Mouse (Mus musculus) WW6 (cell line): Measurements from ENCODE around the gene Hnrnph1.
A peak's percentile ranks its signal among the peaks of the same experiment; 100 is the strongest.
"Not testable (repeated sequence)": the region's sequence is repeated elsewhere in the genome, so short reads cannot be mapped to it uniquely, and the experiment has no call there.

ENCODE experiments used
- DNase-seq: peaks from one replicate; pipeline ENCODE4 v3.0.0-alpha.2; 2013; ENCODE audit warnings: low read depth, low spot score

Gene Hnrnph1

DNA sequence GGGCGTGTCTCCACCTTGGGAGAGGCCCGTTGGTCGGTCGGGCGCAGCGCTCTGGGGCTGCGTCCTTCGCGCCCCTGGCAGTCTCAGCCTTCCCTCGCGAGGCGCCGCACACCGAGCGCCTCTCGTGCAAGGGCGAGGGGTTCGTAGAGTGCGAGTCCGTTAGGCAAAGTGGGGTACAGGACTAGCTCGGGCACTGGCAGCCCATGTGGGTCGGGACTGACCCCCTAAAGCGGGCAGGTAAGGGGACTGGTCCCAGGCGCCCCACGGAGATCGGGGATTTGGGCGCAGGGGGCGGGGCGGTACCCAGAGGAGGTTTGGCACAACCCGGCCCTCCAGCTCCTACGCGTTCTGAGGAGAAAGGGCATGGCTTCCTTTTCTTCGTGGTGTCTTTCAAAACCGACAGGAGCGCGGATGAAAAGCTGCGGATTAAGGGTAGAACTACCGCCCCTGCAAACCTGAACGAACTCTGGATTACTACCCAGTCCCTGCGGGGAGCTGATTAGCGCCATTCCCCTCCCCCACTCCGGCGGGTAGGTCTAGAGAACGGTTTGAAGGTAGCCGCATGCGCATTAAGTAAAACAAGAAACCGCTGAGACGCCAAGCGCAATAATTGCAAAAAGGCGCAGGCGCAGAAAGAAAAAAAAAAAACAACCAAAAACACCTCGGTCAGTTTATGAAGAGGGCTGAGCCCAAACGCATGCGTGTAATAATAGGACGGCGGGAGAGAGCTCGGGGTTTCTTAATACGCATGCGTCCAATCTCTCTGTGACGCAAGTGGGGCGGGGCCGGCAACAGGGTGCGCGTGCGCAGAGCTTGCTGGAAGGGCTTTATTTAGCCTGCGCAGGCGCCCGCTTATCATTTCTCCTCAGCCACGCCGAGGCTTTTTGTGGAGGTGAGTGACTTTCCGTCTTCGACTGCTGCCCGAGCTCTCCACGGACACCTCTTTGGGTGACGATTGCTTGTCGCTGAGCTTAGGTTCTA, at the start of gene Hnrnph1:
Gene Hnrnph1, plus strand, starts transcription at position 80 of the 981 bp plus-strand sequence.
- peak; percentile 98 for DNase-seq

DNA sequence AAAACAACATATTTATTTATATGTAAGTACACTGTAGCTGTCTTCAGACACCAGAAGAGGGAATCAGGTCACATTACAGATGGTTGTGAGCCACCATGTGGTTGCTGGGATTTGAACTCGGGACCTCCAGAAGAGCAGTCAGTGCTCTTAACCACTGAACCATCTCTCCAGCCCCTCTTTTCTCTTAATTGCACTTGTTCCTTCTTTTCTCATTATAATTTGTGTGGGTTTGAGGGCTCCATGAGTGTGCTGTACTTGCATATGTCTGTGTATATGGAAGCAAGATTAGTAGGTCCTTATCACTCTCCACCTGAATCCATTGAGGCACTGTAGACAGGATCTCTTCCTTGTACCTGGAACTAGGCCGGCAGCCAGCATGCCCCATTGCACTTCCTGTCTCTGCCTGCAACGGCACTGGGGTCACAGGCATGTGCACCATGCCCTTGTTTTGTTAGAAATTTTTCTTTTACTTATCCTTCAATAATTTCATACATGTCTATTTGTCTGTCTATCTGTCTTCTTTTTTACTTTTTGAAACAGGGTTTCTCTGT, 48.6 kb upstream of the Hnrnph1 start:
- DNase-seq, result no peak

DNA sequence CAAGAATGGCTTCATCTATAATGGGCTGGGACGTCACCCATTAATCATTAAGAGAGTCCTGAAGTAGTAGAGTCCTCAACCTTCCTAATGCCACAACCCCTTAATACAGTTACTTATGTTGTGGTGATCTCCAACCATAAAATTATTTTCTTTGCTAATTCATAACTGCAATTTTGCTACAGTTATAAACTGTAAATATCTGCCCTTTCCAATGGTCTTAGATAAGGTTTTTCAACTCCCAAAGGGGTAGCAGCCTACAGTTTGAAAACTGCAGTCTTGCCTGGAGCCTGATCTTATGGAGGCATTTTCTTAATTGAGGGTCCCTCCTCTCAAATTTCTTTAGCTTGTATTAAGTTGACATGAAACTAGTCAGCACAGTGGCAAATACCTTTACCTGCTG, 47.4 kb upstream of the Hnrnph1 start:
- no peak for DNase-seq

DNA sequence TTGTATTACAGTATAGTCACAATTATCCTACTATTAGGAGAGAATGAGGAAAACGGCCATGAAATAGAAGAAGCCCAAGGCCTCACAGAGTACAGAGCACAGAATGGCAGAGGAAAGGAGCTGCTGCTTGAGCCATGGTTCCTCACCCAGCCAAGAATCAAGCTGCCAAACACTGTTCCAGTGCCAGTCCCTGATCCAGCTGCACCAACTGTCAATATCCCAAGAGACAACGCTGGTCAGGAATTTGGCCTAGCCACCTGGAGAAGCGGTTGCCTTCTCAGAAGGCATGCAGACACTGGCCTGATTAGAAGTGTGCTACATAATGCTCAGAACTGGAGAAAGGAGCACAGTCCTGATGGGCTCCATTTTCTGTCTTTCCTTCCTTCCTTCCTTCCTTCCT, 43.6 kb upstream of the Hnrnph1 start:
- DNase-seq, result no peak

DNA sequence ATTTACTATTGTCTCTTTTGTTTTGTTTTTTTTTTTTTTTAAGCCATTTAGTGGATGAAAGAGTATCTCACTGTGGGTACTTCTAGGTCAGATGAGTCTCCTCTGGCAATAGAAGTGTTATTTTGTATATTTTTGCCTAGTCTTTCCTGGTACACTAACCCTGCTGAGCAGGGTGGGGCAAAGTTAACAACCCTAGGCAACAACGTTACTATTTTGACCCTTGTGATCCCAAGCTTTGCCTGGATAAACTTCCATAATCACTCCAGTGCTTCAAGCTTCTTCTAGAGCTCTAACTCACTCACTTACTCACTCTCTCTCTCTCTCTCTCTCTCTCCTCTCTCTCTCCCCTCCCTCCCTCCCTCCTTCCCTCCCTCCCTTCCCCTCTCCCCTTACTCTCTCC, 40.7 kb upstream of the Hnrnph1 start:
- DNase-seq, result no peak

DNA sequence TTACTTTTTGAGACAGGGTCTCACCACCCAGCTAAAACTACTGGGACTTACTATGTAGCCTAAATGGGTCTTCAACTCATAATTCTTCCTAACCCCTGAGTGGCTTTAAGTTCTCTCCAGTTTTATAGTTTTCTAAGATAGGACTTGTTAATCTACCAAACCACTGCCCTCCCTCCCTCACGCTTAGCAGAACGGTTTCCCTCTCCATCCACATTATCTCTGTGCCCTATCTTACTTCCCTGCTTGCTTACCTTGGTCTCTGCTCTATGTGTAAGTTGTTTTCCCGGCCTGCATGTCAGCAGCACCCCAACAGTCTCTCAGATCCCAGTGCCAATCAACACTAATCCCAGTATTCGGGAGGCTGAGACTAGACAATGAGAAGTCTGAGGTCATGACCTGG, 39.9 kb upstream of the Hnrnph1 start:
- no peak for DNase-seq

DNA sequence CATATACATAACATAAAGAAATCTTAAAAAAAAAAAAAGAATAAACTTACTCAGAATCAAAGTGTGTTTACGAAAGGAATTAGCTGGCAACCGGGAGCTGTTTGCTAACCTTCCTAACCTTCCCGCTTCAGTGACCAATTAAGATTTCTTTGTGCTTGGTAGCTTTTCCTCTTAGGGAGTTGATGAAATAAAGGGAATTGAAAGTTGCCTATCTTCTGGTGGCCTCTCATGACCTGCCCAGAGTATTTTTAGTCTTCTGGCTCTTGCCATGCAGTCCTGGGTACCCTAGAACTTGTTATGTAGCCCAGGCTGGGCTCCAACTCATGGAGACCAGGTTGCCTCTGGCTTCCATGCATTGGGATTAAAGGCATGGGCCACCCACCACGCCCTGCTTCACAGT, 31.3 kb upstream of the Hnrnph1 start:
- DNase-seq, result no peak

DNA sequence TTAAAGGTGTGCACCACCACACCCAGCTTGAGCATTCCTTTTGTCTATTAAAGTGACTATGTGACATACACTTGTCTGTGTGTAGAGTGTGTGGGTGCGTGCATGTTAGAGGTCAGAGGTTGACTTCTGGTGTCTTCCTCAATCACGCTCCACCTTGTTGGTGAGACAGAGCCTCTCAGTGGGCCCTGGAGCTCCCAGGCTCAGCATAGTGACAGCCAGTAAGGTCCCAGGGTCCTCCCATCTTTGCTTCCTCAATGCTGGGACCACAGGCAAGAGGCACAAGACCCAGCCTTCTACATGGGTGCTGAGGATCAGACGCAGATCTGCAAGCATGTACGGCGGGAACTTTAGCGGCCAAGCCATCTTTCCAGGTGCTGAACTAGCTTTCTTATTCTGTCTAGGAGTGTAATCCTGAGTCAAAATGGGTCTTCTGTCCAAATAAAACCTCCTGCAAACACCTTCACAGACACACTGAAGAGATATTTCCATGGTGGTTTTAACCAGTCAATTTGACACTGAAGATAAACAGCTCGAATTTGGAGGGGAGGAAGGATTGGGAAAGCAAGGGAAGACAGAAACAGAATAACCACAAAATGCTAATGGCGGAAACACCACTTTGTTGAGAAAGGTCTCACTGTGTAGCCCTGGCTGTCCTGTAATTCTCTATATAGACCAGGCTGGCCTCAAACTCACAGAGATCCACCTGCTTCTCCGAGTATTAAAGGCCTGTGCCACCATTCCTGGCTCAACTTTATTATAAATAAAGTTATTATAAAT, 30.3 kb upstream of the Hnrnph1 start:
- DNase-seq, result no peak

DNA sequence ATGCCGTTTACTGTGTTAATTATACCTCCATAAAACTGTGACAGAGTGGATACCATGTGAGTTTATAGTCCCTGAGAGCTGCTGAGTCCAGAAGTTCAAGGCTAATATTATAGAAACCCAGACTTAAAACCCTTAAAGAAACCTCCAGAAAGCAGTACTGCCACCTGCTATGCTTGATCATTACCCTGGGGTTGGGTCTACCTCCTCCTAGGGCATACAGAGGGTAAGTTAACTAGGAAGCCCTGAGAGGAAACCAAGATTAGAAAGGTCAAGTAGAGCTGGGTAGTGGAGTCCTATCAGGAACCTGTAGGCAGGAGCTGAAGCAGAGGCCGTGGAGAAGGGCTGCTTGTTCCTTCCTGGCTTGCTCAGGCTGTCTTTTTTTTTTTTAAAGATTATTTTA, 24.6 kb upstream of the Hnrnph1 start:
- DNase-seq, result no peak

DNA sequence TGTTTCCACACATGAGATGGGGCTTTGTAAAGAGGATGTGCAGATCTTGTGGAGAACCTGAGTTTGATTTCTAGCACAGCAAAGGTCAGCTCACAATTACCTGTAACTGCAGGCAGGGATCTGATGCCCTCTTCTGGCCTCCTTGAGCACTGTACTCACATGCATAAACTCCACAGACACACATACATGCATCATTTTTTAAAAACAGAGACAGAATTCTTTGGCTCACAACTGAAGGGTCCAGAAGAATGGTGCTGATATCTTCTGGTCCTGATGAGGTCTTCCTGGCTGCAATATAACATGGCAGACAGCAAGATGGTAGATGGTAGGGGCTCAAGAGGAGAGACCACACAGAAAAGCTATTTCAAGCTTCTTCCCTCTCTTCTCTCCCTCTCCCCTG, 22.6 kb upstream of the Hnrnph1 start, which contains the start of gene Cby3:
Gene Cby3, plus strand, starts transcription at position 301 of the 400 bp plus-strand sequence.
- no peak for DNase-seq

DNA sequence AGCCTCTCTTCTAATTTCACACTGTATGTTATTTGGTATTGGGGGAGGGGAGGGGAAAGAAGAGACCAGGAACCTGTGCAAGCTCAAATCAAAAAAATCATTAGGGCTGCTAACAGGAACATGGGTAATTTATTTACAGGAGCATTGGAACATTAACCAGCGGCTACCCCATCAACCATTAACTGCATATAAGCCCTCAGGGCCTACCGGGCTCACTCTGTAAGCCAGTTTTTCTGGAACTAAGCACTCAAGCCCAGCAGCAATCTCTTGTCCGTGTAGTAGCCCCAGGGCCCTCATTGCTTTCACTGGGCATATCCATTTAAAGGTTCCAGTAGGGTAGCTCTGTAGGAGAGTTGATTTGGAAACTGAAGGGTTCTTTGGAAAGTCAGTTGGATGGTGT, 21.9 kb upstream of the Hnrnph1 start:
- no peak for DNase-seq

DNA sequence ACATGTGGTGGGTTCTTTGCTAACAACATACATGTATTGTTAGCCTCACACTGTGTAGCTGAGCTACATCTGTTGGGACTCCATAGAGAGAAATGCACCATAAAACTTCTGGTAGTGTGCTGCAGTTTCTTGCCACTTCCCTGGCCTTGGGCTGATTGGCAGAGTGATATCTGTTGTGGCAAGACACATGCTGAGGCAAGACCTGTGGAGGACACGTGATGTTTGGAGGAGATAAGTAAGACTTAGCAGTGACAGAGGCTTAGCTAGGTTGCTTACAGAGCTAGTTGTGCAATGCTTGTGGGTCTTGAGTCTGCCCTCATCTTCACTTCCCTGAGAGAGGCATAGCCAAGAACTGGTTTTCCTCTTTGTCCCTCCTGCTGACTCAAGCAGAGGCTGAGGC, 21.4 kb upstream of the Hnrnph1 start:
- no peak for DNase-seq

DNA sequence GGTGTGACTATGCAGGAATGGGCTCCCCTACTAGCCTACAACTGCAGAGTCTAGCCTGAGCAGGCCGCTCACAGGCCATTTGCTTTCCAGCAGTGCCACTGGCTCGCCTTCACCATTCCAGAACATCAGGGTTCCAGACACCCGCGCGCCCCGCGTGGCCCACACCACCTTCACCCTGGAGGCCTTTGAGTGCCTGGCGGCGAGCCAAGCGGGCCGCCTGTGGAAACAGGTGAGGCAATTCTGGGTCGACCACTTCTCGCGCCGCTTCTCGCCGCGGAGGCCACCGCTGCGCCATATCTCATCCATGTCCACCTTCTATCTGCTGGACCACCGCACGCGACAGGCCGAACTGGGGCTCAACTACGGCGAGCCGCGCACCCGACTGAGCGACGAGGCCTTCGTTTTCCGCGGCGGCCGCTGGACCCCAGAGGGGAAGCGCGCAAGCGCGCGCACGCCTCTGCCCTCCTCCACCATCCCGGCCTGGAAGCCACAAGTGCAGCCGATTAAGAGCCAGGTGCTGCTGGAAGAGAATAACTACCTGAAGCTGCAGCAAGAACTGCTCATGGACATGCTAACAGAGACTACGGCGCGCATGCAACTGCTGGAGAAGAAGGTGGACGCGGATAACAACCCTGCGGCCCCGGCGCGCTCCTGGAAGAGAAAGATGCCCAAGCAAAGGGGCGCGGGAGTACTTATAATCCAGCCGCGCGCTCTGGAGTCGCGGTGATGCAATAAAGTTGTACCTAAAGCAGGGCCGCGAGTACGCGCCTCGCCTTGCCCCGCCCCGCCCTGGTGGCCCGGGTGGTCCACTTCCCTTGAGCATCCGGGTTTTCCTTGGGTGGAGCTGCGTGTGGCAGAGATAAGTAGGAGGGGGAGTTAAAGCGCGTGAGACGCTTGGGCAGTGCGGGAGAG, 17.6 kb upstream of the Hnrnph1 start:
- peak; percentile 82 for DNase-seq

DNA sequence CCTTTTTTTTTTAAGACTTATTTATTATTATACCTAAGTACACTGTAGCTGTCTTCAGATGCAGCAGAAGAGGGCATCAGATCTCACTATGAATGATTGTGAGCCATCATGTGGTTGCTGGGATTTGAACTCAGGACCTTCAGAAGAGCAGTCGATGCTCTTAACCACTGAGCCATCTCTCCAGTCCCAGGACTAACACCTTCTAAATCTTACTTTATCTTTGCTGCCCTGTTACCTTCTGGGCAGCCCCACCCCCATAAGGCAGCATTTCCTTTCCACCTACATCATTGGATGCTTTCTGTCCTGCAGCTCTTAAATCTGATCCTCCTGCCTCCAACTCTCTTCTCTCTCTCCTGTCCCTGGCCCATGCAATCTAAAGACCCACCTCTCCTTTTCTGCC, 15.5 kb upstream of the Hnrnph1 start:
- DNase-seq, result not testable (repeated sequence)

DNA sequence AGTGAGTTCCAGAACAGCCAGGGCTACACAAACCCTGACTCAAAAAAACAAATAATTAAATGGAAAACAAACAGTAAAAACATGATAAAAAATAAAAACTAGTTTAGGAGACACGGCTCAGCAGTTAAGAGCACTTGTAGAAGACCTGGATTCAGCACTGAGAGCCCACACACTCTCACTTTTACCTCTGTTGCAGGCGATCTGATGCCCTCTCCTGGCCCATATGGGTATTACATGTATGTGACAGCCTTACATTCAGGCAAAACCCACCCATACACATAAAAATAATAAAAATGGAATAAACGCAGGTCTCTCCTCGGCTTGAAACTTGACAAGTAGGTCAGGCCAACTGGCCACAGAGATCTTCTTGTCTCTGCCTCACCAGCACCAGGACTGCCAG, 12.2 kb upstream of the Hnrnph1 start:
- peak; percentile 70 for DNase-seq

DNA sequence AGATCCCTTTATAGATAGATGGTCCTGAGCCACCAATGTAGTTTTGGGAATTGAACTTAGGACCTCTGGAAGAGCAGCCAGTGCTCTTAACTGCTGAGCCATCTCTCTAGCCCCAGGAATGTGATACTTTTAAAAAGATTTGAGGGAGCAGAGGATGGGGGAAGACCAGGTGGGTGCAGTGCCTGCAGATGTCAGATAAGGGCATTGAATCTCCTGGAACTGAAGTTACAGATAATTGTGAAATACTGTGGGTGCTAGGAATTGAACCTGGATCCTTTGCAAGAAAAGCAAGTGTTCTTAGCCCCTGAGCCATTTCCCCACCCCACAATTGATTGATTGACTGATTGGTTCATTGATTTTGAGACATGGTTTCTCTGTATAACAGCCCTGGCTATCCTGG, 11.5 kb upstream of the Hnrnph1 start:
- no peak for DNase-seq

DNA sequence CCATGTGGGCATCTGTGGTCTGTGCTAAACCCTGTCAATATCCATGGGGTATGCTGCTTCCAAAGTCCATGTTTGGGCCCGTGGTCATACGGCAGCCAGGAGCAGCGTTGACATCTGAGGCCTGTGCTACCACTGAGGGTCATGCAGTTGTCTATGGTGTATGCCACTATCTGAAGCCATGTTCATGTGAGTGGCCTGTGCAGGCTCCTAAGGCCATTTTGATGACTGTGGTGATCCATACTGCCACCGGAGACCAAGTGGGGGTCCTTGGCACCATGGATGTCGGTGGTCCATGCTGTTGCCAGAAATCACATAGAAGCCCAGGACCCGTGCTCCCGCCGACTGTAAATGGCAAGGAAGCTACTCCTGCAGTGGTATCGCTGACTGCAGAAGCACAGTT, 9.3 kb upstream of the Hnrnph1 start:
- no peak for DNase-seq

DNA sequence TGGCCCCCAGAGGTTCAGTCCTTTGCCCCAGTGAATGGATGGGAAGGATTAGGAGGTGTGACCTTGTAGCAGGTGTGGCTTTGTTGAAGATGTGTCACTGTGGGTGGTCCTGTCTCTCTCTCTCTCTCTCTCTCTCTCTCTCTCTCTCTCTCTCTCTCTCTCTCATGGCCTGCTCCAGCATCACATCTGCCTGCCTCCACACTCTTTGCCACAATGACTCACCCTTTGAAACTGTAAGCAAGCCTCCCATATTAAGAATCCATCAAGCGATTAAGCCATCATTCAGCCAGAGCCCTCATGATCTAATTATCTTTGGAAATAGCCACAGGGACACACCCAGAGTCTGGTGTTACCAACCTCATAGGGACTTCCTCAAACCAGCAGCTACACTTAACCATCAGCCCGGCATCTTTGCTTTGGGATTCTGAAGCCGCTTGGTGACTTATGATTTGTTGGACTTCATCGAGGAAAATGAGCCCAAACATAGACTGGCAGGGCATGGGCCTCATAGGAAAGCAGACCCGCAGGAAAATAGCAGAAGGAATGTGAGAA, 7.4 kb upstream of the Hnrnph1 start:
- DNase-seq, result no peak

DNA sequence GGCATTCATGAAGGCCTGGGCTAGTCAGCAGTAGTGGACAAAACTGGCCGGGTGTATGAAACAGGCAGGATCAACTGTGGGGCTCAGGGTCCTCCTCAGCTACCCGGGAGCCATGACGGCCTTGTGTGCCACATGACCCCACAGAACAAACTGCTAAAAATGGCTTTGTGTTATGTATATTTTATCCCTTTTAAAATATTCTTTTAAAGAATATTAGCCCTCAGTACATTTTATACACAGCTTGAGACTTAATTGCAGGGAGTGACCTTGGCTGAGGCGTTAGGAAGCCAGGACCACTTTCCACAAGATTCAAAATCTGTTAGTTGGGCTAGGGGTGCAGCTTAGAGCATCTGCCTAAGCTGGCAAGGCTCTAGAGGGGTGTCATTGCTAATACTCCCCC, 5.8 kb upstream of the Hnrnph1 start:
- no peak for DNase-seq

DNA sequence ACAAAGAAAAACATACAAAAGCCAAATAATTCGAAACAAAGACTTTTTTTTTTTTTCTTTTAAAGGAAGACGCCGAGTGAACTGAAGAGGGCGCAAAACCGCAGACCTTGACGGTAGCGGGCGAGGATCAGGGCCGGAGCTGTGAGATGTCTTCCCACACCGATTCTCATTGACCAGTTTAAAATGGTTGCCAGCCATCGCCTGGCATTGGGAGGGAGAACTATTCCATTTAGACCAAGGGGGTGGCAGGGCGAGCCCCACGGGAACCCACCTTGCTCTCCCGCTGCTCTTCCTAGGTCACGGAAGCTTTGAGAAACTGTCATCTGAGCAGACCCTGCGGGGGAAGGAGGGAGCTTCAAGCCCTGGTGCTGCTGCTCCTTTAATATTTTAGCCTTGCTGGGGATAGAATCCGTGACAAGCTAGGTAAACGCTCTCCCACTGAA, 5.4 kb upstream of the Hnrnph1 start:
- no peak for DNase-seq

DNA sequence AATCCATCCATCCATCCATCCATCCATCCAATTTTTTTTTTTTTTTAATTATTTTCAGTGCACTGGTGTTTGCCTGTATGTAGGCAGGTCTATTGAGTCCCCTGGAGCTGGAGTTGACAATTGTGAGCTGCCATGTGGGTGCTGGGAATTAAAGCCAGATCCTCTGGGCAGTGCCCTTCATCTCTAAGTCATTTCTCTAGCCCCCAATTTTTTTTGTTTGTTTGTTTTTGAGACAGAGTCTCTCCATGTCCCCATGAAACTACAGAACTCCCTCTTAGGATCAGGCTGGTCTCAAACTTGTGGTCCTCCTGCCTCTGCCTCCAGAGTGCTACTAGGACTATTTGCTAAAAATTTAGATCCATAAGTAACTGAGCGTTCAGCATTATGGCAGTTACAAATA, 4.9 kb upstream of the Hnrnph1 start:
- DNase-seq, result no peak
